ENCODE assay signal across 14 mouse cellular contexts in the genomic region with DNA sequence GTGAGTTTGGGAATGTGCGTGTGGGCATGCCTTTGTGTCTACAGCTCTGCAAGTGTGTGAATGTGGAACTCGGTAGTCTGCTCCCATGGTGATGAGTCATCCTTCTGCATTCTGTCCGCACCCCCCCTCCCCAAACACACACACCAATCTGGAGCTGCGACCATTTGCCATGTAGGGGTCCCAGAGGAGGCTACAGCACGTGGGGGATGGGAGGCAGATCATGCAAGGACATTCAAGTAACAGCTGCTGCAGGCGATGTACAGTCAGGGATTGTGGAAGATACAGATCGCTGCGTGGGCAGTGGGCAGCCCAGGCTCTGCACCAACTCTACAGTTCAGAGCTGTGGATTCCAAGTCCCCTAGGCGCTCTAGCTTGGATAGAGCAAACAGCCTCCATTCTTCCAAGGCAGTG. TPM values are rescaled to one million over a fixed set of nuclear protein-coding genes. Genes with fewer than 3 reads are reported as not detected.
A peak's percentile ranks its signal among the peaks of the same experiment; 100 is the strongest.
DNase-seq lines count a peak whose midpoint lies in the region; ATAC-seq lines count a peak whose summit lies in the region.
"Had no signal": no experiment of that assay in that cellular context is flagged by ENCODE, and none has a peak within 500 bp of the region (broad histone marks: within the 10 kb centered on the region; RNA-seq: fewer than 3 reads in every experiment).

No protein-coding gene starts in this region.

- no peak overlapping the region for H3K4me3 ChIP-seq in midbrain, embryonic 15.5 days
- H3K4me3 ChIP-seq in limb, embryonic 10.5 days, result no peak overlapping the region
- no peak overlapping the region for H3K4me3 ChIP-seq in forebrain, embryonic 15.5 days

- H3K9me3 ChIP-seq in midbrain, embryonic 15.5 days, result no peaks in the 10 kb centered on the region
- no peaks in the 10 kb centered on the region for H3K9me3 ChIP-seq in limb, embryonic 10.5 days (replicated peaks)
- no peaks in the 10 kb centered on the region for H3K9me3 ChIP-seq in forebrain, embryonic 15.5 days

- ATAC-seq in midbrain, embryonic 15.5 days (replicated peaks), result peak; percentile 31; the same call in 1 of the 2 replicates
- no peak for ATAC-seq in forebrain, embryonic 15.5 days (replicated peaks)
- ATAC-seq: activated CD4-positive, CD25-positive, alpha-beta regulatory T cell, adult 4 months; CD4-positive, CD25-positive, alpha-beta regulatory T cell, adult 4 months; intestine, postnatal 0 days had no signal

- H3K9ac ChIP-seq in midbrain, embryonic 15.5 days, result no peak overlapping the region
- H3K9ac ChIP-seq in forebrain, embryonic 15.5 days (replicated peaks), result no peak overlapping the region

- peak; percentile 45 for DNase-seq in MN1 (ENCODE audit: low spot score)
- peak; percentile 38 to 60 for DNase-seq in frontal cortex, postnatal 25 days (ENCODE audit: low spot score in 2 of 2)
- peak; percentile 20 to 53 for DNase-seq in layer of hippocampus, postnatal 25 days (ENCODE audit: extremely low spot score in 1 of 2, low spot score in 1 of 2)
- no peak for DNase-seq in kidney, postnatal 10 days
- DNase-seq in heart, postnatal 36 days, result no peak
- no peak for DNase-seq in limb, embryonic 10.5 days (ENCODE audit: low spot score)
- DNase-seq: cerebellum, postnatal 25 days; gastrocnemius, postnatal 14 days; lung, adult 18-20 months had no signal

- no peak overlapping the region for H3K27ac ChIP-seq in midbrain, embryonic 15.5 days
- H3K27ac ChIP-seq in limb, embryonic 10.5 days, result no peak overlapping the region
- no peak overlapping the region for H3K27ac ChIP-seq in forebrain, embryonic 15.5 days (replicated peaks)

- H3K36me3 ChIP-seq in midbrain, embryonic 15.5 days (replicated peaks), result no peaks in the 10 kb centered on the region
- H3K36me3 ChIP-seq in limb, embryonic 10.5 days, result no peaks in the 10 kb centered on the region
- no peaks in the 10 kb centered on the region for H3K36me3 ChIP-seq in forebrain, embryonic 15.5 days

- intact Hi-C loops in heart, postnatal 36 days (cut with DNase I), result no loop called here

- peaks cover 28% of the 10 kb centered on the region for H3K4me1 ChIP-seq in midbrain, embryonic 15.5 days
- peaks cover 13% of the 10 kb centered on the region for H3K4me1 ChIP-seq in limb, embryonic 10.5 days
- H3K4me1 ChIP-seq in forebrain, embryonic 15.5 days, result peaks cover 14% of the 10 kb centered on the region

- H3K4me2 ChIP-seq in midbrain, embryonic 15.5 days, result no peak overlapping the region
- no peak overlapping the region for H3K4me2 ChIP-seq in forebrain, embryonic 15.5 days (replicated peaks)

- 48% methylated on average over 9 of the region's 9 CpGs for WGBS in midbrain, embryonic 15.5 days
- WGBS in limb, embryonic 10.5 days, result 76% methylated on average over 9 of the region's 9 CpGs
- 61% methylated on average over 9 of the region's 9 CpGs for WGBS in forebrain, embryonic 15.5 days

- H3K27me3 ChIP-seq in midbrain, embryonic 15.5 days (replicated peaks), result peaks cover 30% of the 10 kb centered on the region
- H3K27me3 ChIP-seq in limb, embryonic 10.5 days (ENCODE audit: low read depth, poor library complexity, severe bottlenecking), result peaks cover 77% of the 10 kb centered on the region
- peaks cover 43% of the 10 kb centered on the region for H3K27me3 ChIP-seq in forebrain, embryonic 15.5 days

RNA-seq across cellular contexts. Expression of a gene that starts 1.8 kb away (rescaled TPM):
- total RNA-seq in layer of hippocampus, postnatal 25 days (2021), result 1 to 10 TPM; 3.2 to 4.5 TPM
- polyA plus RNA-seq in midbrain, embryonic 15.5 days (2015; fragmentation: Nextera tagmentation; extraction: Ambion mirVana), result 3.3 and 3.6 TPM in 2 replicates
- total RNA-seq in heart, postnatal 36 days (2021), result not detected
- polyA plus RNA-seq in limb, embryonic 10.5 days (2016; fragmentation: Nextera tagmentation; extraction: Ambion mirVana), result 0.18 TPM in 1 of 2 replicates, not detected in the other
- 0.27 and 0.38 TPM in 2 replicates for polyA plus RNA-seq in forebrain, embryonic 15.5 days (2015; fragmentation: Nextera tagmentation; extraction: Ambion mirVana)
- total RNA-seq: gastrocnemius, postnatal 14 days had no signal
- polyA plus RNA-seq: activated CD4-positive, CD25-positive, alpha-beta regulatory T cell, adult 4 months; CD4-positive, CD25-positive, alpha-beta regulatory T cell, adult 4 months had no signal

RNA-seq across cellular contexts. Expression of a gene that starts 33.9 kb away (rescaled TPM):
- 1 to 10 TPM; 7.5 to 8.7 TPM for total RNA-seq in layer of hippocampus, postnatal 25 days (2021)
- 5.1 and 6.4 TPM in 2 replicates for polyA plus RNA-seq in midbrain, embryonic 15.5 days (2015; fragmentation: Nextera tagmentation; extraction: Ambion mirVana)
- total RNA-seq in heart, postnatal 36 days (2021), result 10 to 100 TPM; 55.2 to 76.8 TPM
- 8.0 and 8.1 TPM in 2 replicates for polyA plus RNA-seq in limb, embryonic 10.5 days (2016; fragmentation: Nextera tagmentation; extraction: Ambion mirVana)
- 3.7 and 5.6 TPM in 2 replicates for polyA plus RNA-seq in forebrain, embryonic 15.5 days (2015; fragmentation: Nextera tagmentation; extraction: Ambion mirVana)
- polyA plus RNA-seq: activated CD4-positive, CD25-positive, alpha-beta regulatory T cell, adult 4 months; CD4-positive, CD25-positive, alpha-beta regulatory T cell, adult 4 months had no signal

RNA-seq across cellular contexts. Expression of a gene that starts 38.6 kb away (rescaled TPM):
- total RNA-seq in layer of hippocampus, postnatal 25 days (2021), result 10 to 100 TPM; 58.5 to 66.3 TPM
- polyA plus RNA-seq in midbrain, embryonic 15.5 days (2015; fragmentation: Nextera tagmentation; extraction: Ambion mirVana), result 68.1 and 75.5 TPM in 2 replicates
- 10 to 100 TPM; 37.5 to 37.6 TPM for total RNA-seq in heart, postnatal 36 days (2021)
- 71.4 and 73.4 TPM in 2 replicates for polyA plus RNA-seq in limb, embryonic 10.5 days (2016; fragmentation: Nextera tagmentation; extraction: Ambion mirVana)
- 68.1 and 70.3 TPM in 2 replicates for polyA plus RNA-seq in forebrain, embryonic 15.5 days (2015; fragmentation: Nextera tagmentation; extraction: Ambion mirVana)

Comparison
In these comparisons a context has a peak if more than half of its experiments do, and no peak if none do; other contexts are left out.
1. DNase-seq: peak in MN1 (single experiment), frontal cortex, postnatal 25 days (2 of 2) and layer of hippocampus, postnatal 25 days (2 of 2); none in kidney, postnatal 10 days (single experiment), heart, postnatal 36 days (0 of 2) and limb, embryonic 10.5 days (single experiment).